Mouse (Mus musculus) heart, adult 11 months (tissue): Measurements from ENCODE around the gene Lrrc10b.
A peak's percentile ranks its signal among the peaks of the same experiment; 100 is the strongest.

Experiments used
- DNase-seq: peaks from one replicate; pipeline ENCODE4 v3.0.0; 2022

The Lrrc10b gene

DNA sequence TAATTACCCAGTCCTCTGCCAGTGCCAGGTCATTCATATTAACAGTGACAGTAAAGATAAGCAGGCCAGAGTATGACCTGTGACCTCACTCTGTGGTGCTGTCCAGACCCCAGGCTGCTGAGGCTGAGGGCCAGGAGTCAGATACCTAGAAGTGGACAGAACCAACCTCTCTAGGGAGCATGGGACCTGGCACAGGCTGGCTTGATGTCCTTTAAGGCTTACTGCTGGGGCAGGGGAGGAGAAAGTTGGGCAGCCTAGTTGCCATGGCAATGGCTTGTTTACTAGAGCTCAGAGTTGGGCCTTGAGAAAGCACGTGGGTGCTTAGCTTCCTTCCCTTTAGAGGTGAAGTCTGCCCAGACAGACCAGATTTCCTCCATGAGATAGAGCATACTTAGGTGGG is 20.5 kb downstream of the Lrrc10b start:
- DNase-seq: peak; percentile 93

DNA sequence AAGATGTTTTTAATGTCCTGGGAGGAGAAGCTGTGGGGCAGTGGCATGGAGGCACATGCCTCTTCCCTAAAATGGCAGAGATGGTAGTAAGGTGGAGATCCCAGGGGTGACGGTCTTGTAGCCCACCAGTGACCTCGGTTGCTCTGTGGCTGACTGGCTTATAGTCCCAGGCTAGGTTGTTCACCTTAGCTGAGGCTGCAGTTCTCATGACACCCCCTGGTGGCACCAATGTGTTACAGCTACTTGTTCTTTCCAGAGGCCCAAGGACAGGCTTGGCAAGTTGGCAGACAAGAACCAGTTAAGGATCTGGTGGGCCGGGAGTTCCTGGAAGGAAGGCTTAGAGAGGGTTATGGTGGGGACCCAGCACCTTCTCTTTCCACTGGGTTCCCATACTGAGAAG is 21.4 kb downstream of the Lrrc10b start:
- DNase-seq: peak; percentile 93

DNA sequence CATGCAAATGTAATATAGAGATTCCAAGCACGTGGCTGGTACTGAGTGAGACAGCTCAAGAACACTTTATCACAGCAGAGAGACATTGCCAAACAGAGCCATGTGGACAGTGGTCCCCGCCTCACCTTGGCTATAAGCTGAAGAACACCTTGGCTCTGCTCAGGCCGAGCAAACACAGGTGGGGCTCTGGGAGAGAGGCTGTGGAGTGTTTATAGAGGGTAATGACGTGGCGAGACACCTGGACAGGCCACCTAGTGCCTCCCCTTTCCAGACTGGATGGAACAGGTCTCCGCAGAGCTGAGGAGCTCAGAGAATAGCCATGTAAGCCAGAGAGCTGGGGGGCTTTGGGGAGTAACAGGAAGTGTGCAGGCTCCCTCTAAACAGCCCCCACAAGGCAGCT is 22.3 kb downstream of the Lrrc10b start:
- DNase-seq: no peak

DNA sequence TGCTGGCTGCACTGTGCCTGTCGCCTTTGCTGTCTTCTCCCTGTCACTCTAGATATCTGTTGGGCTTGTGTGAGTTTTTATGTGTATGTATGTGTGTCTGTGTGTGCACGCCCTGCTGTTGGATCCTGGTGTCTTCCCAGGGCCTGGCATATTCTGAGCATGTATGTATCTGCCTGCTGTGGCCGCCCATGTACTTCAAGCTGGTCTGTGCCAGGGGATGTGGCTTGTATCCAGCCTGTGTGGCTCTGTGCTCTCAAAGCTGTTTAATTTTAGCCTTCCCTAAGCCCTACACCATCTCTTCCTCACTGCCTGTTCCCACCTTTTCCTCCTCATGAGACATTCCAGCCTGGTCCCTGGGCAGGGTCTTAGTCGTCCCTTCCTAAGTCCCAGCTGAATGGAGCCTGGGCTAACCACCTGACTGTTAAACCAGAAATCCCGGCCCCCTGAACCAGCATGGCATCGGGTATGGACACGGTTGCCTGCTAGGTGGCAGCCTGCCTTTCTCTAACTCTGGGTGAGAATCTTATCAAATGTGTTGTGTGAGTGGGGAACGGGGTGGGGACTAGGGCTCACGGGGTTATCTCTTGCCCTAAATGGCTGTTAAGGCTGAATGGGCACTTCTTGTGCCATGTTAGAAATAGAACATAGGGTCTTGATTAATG is 23.3 kb downstream of the Lrrc10b start:
- DNase-seq: peak; percentile 95

DNA sequence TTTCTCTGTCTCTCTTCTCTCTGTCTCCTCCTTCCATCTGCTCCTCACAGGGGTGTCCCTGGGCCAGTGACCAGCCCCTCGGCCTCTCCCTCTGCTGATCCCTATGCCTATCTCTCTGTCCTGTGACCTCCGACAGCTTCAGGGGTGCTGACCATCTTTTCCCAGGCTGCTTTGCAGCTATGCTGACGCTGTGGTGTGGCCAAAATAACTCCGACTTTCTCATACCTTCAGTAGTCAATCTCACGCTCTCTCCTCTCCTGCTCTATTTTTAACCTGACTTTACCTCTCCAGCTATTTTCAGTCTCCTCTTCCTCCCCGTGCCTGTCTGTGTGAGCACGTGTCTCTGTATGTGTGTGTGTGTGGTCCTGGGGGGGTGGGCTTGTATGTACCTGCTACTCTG is 24.0 kb downstream of the Lrrc10b start:
- peak; percentile 95 for DNase-seq

DNA sequence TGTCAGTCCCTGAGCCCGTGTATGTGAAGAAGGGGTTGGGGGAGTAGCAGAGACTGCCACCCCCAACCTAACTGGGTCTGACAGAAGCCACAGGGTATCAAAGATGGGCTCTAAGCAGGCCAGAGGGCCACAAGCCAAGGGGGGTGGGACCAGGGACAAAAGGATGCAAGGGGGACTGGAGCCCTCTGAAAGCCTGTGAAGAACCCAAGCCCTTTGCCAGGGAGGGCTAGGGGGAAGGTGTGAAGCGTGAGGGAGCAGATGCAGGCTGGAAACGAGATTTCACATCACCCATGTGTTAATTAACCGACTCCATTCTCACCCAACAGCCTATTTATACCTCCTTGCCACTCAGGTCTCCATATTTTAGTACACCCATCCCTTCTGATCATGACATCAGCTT is 25.4 kb downstream of the Lrrc10b start:
- DNase-seq: no peak

DNA sequence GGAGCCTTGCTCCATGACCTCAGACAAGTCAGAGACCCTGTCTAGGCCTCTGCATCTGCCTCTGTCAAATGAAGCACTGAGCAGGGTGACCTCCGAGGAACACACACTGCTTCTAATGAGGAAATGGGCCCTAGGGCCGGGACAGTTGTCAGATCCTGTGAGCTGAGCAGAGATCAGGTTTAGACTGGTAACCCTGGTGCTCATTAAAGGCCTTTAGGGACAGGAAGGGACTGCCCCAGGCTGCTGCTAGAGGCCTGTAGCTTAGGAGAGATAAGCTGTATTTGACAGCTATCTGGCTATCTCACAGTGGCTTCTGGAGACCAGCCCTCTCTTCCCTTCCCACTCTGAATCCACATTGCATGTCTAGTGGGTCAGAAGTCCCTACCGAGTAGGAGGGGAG is 25.9 kb downstream of the Lrrc10b start:
- no peak for DNase-seq

DNA sequence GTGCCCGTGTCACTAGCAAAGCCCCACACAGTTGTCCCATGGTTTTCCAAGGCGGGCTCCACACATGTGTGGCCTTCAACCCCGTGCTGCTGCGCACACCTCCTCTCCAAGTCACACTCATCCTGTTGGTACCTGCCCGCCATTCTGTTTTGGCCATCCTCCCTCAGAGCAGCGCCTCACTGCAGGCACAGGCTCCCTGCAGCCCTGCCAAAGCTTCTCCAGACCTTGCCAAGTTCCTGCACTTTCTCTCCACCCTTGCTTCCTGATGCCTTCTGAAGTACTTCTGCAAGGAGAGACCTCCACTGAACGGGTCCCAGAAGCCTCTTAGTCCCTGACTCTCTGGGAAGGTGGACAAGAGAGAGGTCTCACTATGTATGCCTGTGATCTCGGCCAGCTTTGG is 27.9 kb downstream of the Lrrc10b start:
- DNase-seq: peak; percentile 93

DNA sequence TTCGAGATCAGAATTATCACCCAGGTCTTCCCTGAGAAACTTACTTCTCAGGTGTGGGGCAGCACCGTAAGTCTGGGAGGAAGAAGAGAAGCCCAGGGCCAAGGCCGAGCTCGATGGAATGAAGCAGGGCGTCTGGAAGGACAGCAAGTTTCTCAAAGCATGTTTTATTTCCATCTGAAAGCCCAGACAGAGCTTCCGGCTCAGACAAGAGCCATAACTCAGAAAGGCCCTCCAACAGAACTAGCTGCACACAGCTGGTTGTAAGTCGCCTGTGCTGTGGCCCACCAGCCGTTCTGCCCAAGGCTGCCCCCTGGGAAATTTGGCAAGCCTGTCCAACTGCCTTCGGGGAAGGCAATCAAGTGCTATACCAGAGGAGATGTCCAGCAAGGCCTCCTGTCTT is 29.8 kb downstream of the Lrrc10b start:
- no peak for DNase-seq

DNA sequence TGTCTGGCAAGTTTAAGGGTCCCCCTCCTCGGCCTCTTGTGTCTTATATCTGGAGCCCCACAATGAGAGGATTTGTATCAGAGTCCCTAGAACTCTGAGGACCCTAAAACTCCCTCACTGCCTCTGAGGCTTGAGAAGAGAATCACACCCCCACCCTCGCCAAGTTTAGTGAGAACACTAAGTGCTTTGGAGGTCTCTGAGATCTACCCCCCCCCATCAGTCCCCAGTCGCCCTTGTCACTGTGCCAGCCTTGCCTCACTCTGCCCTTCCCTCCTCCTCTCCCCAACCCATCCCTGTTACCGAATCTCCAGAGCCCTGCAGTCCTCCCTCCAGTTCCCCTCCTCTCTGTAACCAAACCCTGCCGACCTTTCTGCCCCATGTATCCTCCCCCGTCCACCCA is 30.5 kb downstream of the Lrrc10b start:
- DNase-seq: peak; percentile 85

DNA sequence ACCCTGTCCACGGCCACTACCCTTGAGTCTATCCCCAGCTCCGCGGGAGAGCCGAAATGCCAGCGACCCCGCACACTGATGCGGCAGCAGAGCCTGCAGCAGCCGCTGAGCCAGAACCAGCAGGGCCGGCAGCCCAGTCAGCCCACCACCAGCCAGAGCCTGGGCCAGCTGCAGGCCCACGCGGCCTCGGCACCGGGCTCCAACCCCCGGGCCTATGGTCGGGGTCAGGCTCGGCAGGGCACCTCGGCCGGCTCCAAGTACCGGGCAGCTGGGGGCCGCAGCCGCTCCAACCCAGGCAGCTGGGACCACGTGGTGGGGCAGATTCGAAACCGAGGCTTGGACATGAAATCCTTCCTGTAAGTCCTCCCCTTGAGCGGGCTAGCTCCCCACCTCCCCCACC is 31.0 kb downstream of the Lrrc10b start:
- peak; percentile 87 for DNase-seq

DNA sequence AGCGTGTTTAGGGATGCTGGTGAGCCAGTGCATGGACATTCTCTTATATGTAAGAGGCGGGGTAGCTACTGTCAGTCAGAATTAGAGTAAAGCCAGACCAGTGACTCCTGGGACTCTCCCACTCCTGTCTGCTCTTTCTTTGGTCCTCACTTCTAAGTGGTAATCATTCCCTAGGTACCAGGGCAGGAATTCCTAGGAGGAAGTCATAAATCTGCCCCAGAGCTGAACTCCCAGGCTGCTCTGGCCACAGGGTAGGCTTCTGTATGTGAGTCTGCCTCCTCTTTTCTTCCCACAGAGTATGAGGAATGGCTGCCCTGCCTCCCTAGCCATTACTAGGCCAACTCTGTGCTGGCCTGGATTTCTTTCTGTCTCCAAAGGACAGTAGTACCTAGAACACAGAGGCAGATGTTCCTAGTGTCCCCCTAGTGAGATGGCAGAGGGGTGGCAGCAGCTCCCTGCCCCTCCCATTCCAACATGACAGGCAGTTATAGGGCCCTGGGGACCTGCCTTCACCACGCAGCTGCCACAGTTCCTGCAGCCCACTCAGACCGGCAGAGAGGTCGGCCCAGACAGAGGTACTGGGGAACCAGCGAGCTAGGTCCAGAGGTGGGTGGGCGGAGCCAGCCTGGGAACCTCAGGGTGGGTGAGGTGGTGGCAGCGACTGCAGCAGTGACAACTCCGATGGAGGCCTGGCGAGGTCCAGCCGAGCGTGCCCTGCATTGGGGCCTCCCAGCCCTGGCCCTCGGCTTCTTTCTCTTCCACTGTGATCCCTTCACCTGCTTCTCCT is 31.6 kb downstream of the Lrrc10b start:
- peak; percentile 89 for DNase-seq

DNA sequence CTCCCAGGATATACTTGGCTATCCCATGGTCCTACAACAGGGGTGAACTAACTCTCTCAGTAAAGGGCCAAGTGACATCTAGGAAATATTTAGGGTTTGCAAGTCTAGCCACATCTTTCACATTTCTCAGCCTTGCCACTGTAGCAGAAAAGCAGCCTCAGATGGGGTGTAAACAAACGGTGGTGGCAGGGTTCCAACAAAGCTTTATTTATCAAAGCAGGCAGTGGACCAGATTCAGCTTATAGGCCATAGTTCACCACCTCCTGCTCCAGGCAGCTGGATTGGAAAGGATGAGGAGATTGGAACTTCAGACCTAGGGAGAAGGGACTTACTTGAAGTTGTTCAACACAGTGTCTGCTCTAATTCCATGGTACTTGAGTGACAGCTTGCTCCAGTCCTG is 32.5 kb downstream of the Lrrc10b start:
- DNase-seq: no peak

DNA sequence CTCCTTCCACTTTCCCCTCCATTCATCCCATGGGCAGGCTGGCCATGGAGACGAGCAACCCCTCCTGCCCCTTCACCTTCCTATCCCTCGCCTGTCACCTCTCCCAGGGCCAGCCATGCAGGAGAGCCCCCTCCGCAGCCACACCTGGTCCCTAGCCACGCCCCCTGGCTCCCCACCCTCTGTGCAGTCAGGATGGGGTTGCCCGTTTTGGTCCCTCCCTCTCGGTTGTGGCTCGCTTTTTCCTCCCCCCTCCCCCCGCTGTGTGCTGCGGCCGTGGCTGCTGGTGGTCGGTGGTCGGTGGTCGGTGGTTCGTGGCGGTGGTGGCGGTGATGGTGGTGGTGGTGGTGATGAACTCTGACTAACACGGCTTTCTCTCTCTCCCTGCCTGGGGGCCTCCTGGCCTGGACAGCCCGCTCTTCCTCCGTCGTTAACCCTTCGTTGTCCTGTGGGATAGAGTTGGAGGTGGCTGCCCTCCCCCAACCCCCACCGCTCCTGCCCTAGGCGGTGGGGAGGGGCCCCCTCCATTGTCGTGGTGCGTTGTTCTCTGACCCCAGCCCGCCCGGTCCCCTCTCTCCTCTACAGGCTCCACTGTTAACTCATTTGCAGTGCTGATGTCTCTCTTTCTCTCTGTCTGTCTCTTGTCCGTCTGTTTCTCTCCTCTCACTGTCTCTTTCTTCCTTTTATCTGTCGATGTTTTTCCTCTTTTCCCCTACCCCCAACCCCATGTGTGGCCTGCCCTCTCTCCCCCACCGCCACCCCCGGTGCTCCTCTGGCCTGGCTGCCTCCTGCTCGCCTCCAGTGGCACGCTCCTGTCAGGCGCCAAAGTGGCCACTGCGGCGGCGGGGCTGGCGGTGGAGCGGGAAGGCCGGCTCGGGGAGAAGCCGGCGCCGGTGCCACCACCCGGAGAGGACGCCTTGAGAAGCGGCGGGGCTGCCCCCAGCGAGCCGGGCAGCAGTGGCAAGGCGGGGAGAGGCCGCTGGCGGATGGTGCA is 35.0 kb downstream of the Lrrc10b start:
- peak; percentile 88 for DNase-seq

DNA sequence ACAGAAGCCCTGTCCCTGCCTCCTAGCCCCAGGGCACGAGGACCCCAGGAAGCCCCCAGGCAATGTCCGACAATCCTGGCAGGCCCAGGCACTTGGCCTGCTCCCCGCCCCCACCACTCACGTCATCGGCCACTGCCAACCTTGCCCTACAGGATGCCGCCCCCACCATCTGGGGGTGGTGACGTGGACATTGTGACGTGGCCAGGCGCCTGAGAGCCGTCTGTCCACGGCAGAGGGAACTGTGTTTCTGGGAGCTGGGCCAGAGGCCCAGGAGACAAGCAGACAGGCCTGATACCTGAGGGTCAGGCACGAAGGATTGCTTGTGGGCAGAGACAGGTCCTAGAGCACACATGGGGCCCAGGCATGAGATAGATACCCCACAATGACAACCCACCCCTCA is 39.8 kb downstream of the Lrrc10b start:
- DNase-seq: peak; percentile 98

DNA sequence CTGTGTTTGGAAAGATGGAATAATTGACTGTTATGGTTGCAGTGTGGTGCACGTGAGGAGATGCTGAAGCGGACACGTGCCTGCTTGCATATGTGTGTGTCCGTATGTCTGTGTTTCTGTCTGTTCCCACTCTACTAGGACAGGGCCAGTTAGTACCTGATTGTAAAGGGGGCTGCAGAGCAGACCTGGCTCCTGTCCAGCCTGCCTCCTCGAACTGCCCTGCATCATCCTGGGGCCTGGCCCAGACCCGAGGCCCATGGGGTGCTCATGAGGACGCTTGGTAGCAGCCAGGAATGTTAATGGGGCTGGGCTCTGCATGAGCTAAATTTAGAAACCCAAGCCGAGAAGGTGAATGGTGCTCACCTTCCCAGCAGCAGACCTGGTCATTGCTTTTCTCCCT is 40.4 kb downstream of the Lrrc10b start:
- peak; percentile 98 for DNase-seq

DNA sequence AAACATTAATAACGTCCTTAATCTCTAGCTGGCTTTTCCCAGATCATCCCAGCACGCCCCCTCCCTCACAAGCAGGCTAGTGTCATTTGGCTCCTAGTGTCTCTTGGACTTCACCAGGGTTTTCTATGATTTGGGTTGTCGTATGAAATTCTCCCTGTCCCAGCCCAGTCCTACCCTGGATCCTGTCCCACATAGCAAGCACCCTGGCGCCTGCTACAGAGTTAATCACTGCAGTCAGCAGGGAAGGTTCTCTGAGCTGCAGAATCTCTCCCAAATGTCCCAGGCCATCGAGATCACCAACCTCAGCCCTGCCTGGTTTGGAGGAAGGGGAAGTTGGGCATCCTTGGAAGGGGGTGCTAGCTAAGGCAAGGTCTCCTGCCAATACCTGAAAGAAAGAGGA is 41.8 kb downstream of the Lrrc10b start:
- DNase-seq: no peak

DNA sequence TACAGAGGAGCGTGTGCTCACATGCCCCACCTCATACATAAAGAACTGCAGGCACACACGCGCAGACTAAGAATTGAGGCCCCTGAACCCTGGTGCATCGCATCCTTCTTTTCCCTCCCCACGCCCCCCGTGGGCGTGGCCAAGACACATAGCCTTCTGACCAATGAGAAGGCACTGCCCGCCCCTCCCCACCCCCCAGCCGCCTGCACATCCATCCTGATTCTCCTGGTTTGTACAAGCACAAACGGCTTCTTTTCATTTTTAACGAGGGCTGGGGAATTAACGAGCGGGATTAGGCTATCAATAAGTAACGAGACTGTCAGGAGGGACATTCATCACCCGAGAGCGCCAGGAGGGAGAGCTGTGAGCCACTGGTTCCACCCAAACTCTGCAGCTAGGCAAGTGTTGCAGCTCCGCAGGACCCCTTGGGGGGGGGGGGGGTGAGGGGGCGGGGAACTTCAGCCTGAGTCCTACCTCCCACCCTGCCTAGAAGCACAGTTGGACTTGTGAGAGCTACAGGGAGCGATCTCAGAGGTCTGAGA is 43.5 kb downstream of the Lrrc10b start:
- no peak for DNase-seq
